ENCODE assay signal across 21 mouse cellular contexts in the genomic region with DNA sequence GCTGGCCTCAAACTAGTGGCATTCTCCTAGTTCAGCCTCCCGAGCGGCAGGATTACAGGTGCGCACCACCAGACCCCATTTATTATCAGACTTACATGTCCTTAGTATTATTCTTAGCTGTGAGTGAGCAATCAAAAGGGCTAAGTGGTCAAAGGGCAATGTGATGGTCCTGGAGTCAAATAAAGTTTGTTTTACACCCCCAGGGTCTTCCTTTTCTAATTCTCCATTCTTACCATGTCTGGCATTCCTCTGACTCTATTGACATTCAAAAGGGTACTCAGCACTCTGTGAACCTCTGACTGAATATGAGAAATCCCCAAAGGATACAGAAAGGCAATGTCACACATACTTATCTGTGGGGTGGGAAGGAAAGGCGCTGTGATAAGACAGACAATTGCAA.
DNase-seq lines count a peak whose midpoint lies in the region; TF ChIP-seq lines count a peak whose summit lies in the region.
"Had no signal": no experiment of that assay in that cellular context is flagged by ENCODE, and none has a peak within 500 bp of the region (broad histone marks: within the 10 kb centered on the region; RNA-seq: fewer than 3 reads in every experiment).

No protein-coding gene starts in this region.

- H3K36me3 ChIP-seq in CH12.LX (replicated peaks in 1 of 2; ENCODE audit: control insufficient read depth in 1 of 2, insufficient read depth in 1 of 2, low read length in 1 of 2) (no peaks in the 10 kb centered on the region), myocyte (ENCODE audit: control insufficient read depth, insufficient read depth) (no peaks in the 10 kb centered on the region)
- H3K36me3 ChIP-seq: embryonic facial prominence, embryonic 10.5 days; embryonic facial prominence, embryonic 12.5 days; forebrain, embryonic 15.5 days; G1E had no signal

- H3K27me3 ChIP-seq in CH12.LX (replicated peaks) (no peaks in the 10 kb centered on the region), myocyte (ENCODE audit: control insufficient read depth, insufficient read depth, insufficient read length) (no peaks in the 10 kb centered on the region)
- H3K27me3 ChIP-seq: embryonic facial prominence, embryonic 12.5 days; forebrain, embryonic 13.5 days; forebrain, embryonic 15.5 days had no signal

- TF ChIP-seq EP300 in CH12.LX (IDR thresholded peaks at IDR 0.05; ENCODE audit: low read length) = no peak

- H3K4me1 ChIP-seq in CH12.LX (ENCODE audit: control insufficient read depth in 1 of 2, insufficient read depth in 2 of 2) = no peaks in the 10 kb centered on the region
- H3K4me1 ChIP-seq: embryonic facial prominence, embryonic 10.5 days; embryonic facial prominence, embryonic 12.5 days; forebrain, embryonic 13.5 days; forebrain, embryonic 15.5 days had no signal

- in situ Hi-C loops in CH12.LX (cut with MboI; ENCODE audit: low pct_ligation_motif_present, low pct_unique_long_range_greater_than_20kb, low sequenced_read_pairs) = no loop called here

- H3K9me3 ChIP-seq in CH12.LX (replicated peaks; ENCODE audit: low read length) = no peaks in the 10 kb centered on the region
- H3K9me3 ChIP-seq: embryonic facial prominence, embryonic 10.5 days; embryonic facial prominence, embryonic 12.5 days; forebrain, embryonic 13.5 days; forebrain, embryonic 15.5 days had no signal

- no peak for TF ChIP-seq CTCF in CH12.LX (conservative IDR thresholded peaks at IDR 0.05 in 1 of 2, IDR thresholded peaks at IDR 0.05 in 1 of 2; ENCODE audit: low read depth in 2 of 2, low read length in 2 of 2)

- no peak overlapping the region for H3K27ac ChIP-seq in CH12.LX (ENCODE audit: insufficient read depth, low read depth)
- H3K27ac ChIP-seq: embryonic facial prominence, embryonic 10.5 days; embryonic facial prominence, embryonic 12.5 days; forebrain, embryonic 13.5 days; forebrain, embryonic 15.5 days had no signal

- no peak for TF ChIP-seq RAD21 in CH12.LX (IDR thresholded peaks at IDR 0.05; ENCODE audit: low read depth, low read length)

- no peak overlapping the region for H3K4me3 ChIP-seq in CH12.LX (replicated peaks in 1 of 3; ENCODE audit: low read depth in 2 of 3, low read length in 2 of 3, poor library complexity in 1 of 3)
- H3K4me3 ChIP-seq in myocyte = no peak overlapping the region
- H3K4me3 ChIP-seq: embryonic facial prominence, embryonic 10.5 days; embryonic facial prominence, embryonic 12.5 days; forebrain, embryonic 13.5 days; forebrain, embryonic 15.5 days had no signal

- no peak overlapping the region for H3K9ac ChIP-seq in CH12.LX (ENCODE audit: insufficient read depth, low read depth)
- H3K9ac ChIP-seq: embryonic facial prominence, embryonic 12.5 days; forebrain, embryonic 13.5 days; forebrain, embryonic 15.5 days; forebrain, postnatal 0 days had no signal

- DNase-seq in CH12.LX (ENCODE audit: extremely low read depth) = no peak
- peak; percentile 32 for DNase-seq in ES-CJ7 (ENCODE audit: low read depth, low spot score)
- peak; percentile 66 for DNase-seq in R1 (ENCODE audit: low read depth, low spot score)
- no peak for DNase-seq in frontal cortex, postnatal 36 days (ENCODE audit: low spot score in 2 of 2)
- DNase-seq in lung, postnatal 25 days (ENCODE audit: low spot score) = no peak
- DNase-seq in thymus, postnatal 0 days (ENCODE audit: low spot score) = no peak
- DNase-seq: adrenal gland, adult 8-10 months; adrenal gland, postnatal 14 days; adrenal gland, postnatal 36 days; cerebellum, adult 11-12 months; cerebellum, adult 2 months; cerebellum, adult 9-10 months; cerebellum, postnatal 10 days; cerebellum, postnatal 25 days; forebrain, postnatal 0 days had no signal

- dilution Hi-C loops in CH12.LX (cut with MboI; ENCODE audit: extremely low pct_ligation_motif_present, extremely low pct_unique_long_range_greater_than_20kb, low sequenced_read_pairs) = no loop called here

- H3K4me2 ChIP-seq in CH12.LX (ENCODE audit: insufficient read depth, low read depth, poor library complexity, severe bottlenecking) (peak overlapping the region; percentile 66), myocyte (ENCODE audit: low read depth) (peak overlapping the region; percentile 33)
- H3K4me2 ChIP-seq: embryonic facial prominence, embryonic 12.5 days; forebrain, embryonic 13.5 days; forebrain, embryonic 15.5 days had no signal

- TF ChIP-seq POLR2A in CH12.LX (IDR thresholded peaks at IDR 0.05; ENCODE audit: low read depth, low read length) (no peak), myocyte (IDR thresholded peaks at IDR 0.05; ENCODE audit: insufficient read length, low read depth) (no peak)

- no peaks in the 10 kb centered on the region for H3K79me2 ChIP-seq in CH12.LX (replicated peaks; ENCODE audit: control insufficient read depth, extremely low read depth, insufficient read depth, poor library complexity, severe bottlenecking)
- no peaks in the 10 kb centered on the region for H3K79me2 ChIP-seq in myocyte (ENCODE audit: control insufficient read depth, insufficient read depth)

- no peak overlapping the region for H3ac ChIP-seq in myocyte (ENCODE audit: control insufficient read depth, insufficient read length)

TF ChIP-seq in CH12.LX, 34 proteins besides CTCF, POLR2A, EP300 and RAD21:
- TF ChIP-seq ETS1 (conservative IDR thresholded peaks at IDR 0.05; ENCODE audit: low read depth, low read length) = no peak
- no peak for TF ChIP-seq PAX5 (IDR thresholded peaks at IDR 0.05; ENCODE audit: low read length)
- TF ChIP-seq MAFK (IDR thresholded peaks at IDR 0.05; ENCODE audit: insufficient replicate concordance, low read length) = no peak
- no peak for TF ChIP-seq KAT2A (IDR thresholded peaks at IDR 0.05; ENCODE audit: insufficient replicate concordance, low read length)
- no peak for TF ChIP-seq HCFC1 (IDR thresholded peaks at IDR 0.05; ENCODE audit: low read depth, low read length)
- TF ChIP-seq NELFE (IDR thresholded peaks at IDR 0.05; ENCODE audit: low read depth, low read length) = no peak
- no peak for TF ChIP-seq ZMIZ1 (IDR thresholded peaks at IDR 0.05; ENCODE audit: low read depth, low read length)
- no peak for TF ChIP-seq SIN3A (IDR thresholded peaks at IDR 0.05; ENCODE audit: low read length)
- TF ChIP-seq TCF12 (IDR thresholded peaks at IDR 0.05; ENCODE audit: low read depth, low read length) = no peak
- no peak for TF ChIP-seq SMC3 (IDR thresholded peaks at IDR 0.05; ENCODE audit: low read depth, low read length)
- TF ChIP-seq ZC3H11A (IDR thresholded peaks at IDR 0.05; ENCODE audit: low read depth, low read length) = no peak
- no peak for TF ChIP-seq ELF1 (IDR thresholded peaks at IDR 0.05; ENCODE audit: low read depth, low read length)
- no peak for TF ChIP-seq MEF2A (IDR thresholded peaks at IDR 0.05; ENCODE audit: borderline replicate concordance, low read depth, low read length)
- TF ChIP-seq MXI1 (IDR thresholded peaks at IDR 0.05; ENCODE audit: low read depth, low read length) = no peak

TF ChIP-seq in myocyte, 11 proteins besides CTCF, POLR2A, EP300 and RAD21:
- TF ChIP-seq USF1 (IDR thresholded peaks at IDR 0.05; ENCODE audit: low read depth) (no peak), SRF (IDR thresholded peaks at IDR 0.05; ENCODE audit: control insufficient read depth, insufficient read length, low read depth) (no peak), MAX (IDR thresholded peaks at IDR 0.05; ENCODE audit: low read depth) (no peak), MYOG (IDR thresholded peaks at IDR 0.05; ENCODE audit: control insufficient read depth in 1 of 3, insufficient read depth in 1 of 3, insufficient read length in 2 of 3, low read depth in 2 of 3) (no peak), TCF3 (IDR thresholded peaks at IDR 0.05; ENCODE audit: insufficient read length, low read depth) (no peak), CEBPB (IDR thresholded peaks at IDR 0.05; ENCODE audit: insufficient read depth, poor library complexity, severe bottlenecking) (no peak), POLR2AphosphoS2 (IDR thresholded peaks at IDR 0.05; ENCODE audit: insufficient read length, low read depth) (no peak), TCF12 (IDR thresholded peaks at IDR 0.05; ENCODE audit: insufficient read depth, poor library complexity, severe bottlenecking) (no peak), MYOD1 (IDR thresholded peaks at IDR 0.05; ENCODE audit: control insufficient read depth in 1 of 3, insufficient read length in 2 of 3, low read depth in 2 of 3) (no peak), E2F4 (IDR thresholded peaks at IDR 0.05; ENCODE audit: insufficient read depth) (no peak), REST (IDR thresholded peaks at IDR 0.05; ENCODE audit: insufficient read depth, insufficient read length) (no peak)
TF ChIP-seq in myocyte: peak in this region for 0.

Comparison
In these comparisons a context has a peak if more than half of its experiments do, and no peak if none do; other contexts are left out.
1. DNase-seq: peak in ES-CJ7 (single experiment) and R1 (single experiment); none in CH12.LX (single experiment), frontal cortex, postnatal 36 days (0 of 2), lung, postnatal 25 days (single experiment) and thymus, postnatal 0 days (single experiment).